Mouse (Mus musculus) liver, embryonic 16.5 days (tissue): ENCODE results near the gene Adamtsl1. TPM values are rescaled to one million over a fixed set of nuclear protein-coding genes. Genes with fewer than 3 reads are reported as not detected.

Experiments
- ATAC-seq: fragments of 200-750 bp; cut with Nextera tagmentation; 2 replicates; pipeline ENCODE4 v1.8.0; 2017; ENCODE audit warnings: low read depth, mild to moderate bottlenecking, moderate number of reproducible peaks, moderate library complexity
- H3K27ac ChIP-seq: fragments of 300-500 bp; sonication (generic); 2 replicates; pipeline ENCODE4 v1.5.1; 2014; ENCODE audit warnings: mild to moderate bottlenecking, low read length
- H3K27me3 ChIP-seq: fragments of 300-500 bp; sonication (generic); 2 replicates; pipeline ENCODE4 v1.6.1; 2014; ENCODE audit warnings: low read depth, low read length, mixed read lengths; ENCODE audit not compliant: control insufficient read depth, insufficient read depth
- H3K36me3 ChIP-seq: fragments of 300-500 bp; sonication (generic); 2 replicates; pipeline ENCODE4 v1.6.1; 2014; ENCODE audit warnings: mild to moderate bottlenecking; ENCODE audit not compliant: control insufficient read depth, insufficient read depth
- H3K4me1 ChIP-seq: fragments of 300-500 bp; sonication (generic); 2 replicates; pipeline ENCODE4 v1.6.1; 2014; ENCODE audit warnings: low read depth, low read length, mixed read lengths; ENCODE audit not compliant: control insufficient read depth
- H3K4me2 ChIP-seq: fragments of 300-500 bp; sonication (generic); 2 replicates; pipeline ENCODE4 v1.6.1; 2014; ENCODE audit warnings: low read depth, low read length, mixed read lengths
- H3K4me3 ChIP-seq: fragments of 300-500 bp; sonication (generic); 2 replicates; pipeline ENCODE4 v1.5.1; 2014; ENCODE audit warnings: low read depth, mild to moderate bottlenecking, low read length
- H3K9ac ChIP-seq: fragments of 300-500 bp; sonication (generic); 2 replicates; pipeline ENCODE4 v1.6.1; 2014; ENCODE audit warnings: low read depth, low read length
- H3K9me3 ChIP-seq: fragments of 300-500 bp; sonication (generic); replicated peaks from 2 replicates; pipeline ENCODE4 v1.6.1; 2016; ENCODE audit warnings: low read length; ENCODE audit not compliant: control insufficient read depth
- WGBS: fragments of 180-500 bp; shearing (Covaris S2); extraction: QIAGEN DNeasy Blood & Tissue Kit; methylation state at CpG from one replicate; pipeline ENCODE4 v1.1.7; 2014; ENCODE audit not compliant: insufficient replicate concordance; 5-methylcytosine and 5-hydroxymethylcytosine counted together
- polyA plus RNA-seq: library from polyadenylated mRNA; unstranded; fragments of >200 nt; fragmentation: Nextera tagmentation; extraction: Ambion mirVana; gene quantifications from 2 replicates; pipeline ENCODE4 v1.2.1, GENCODE M21; 2015

Adamtsl1 gene
- polyA plus RNA-seq, 1 experiment from 2014 or later: 0.67 TPM

- no peaks in the 10 kb centered on the region for H3K36me3 ChIP-seq
- H3K27me3 ChIP-seq: no peaks in the 10 kb centered on the region
- no peak overlapping the region for H3K4me3 ChIP-seq
- 54% methylated on average over 2 of the region's 2 CpGs for WGBS
- H3K9ac ChIP-seq: no peak overlapping the region
- H3K4me2 ChIP-seq: no peak overlapping the region
- H3K9me3 ChIP-seq: no peaks in the 10 kb centered on the region
- no peak overlapping the region for H3K27ac ChIP-seq
- no peak for ATAC-seq
- no peaks in the 10 kb centered on the region for H3K4me1 ChIP-seq
Observed at GRCm38 (mm10) chr4:86203288-86203687, 689.3 kb downstream of the Adamtsl1 start.

- Histone ChIP-seq H3K4me3 (no peak overlapping the region), H3K36me3 (no peaks in the 10 kb centered on the region), H3K27ac (no peak overlapping the region), H3K4me2 (no peak overlapping the region), H3K9ac (no peak overlapping the region), H3K4me1 (no peaks in the 10 kb centered on the region), H3K27me3 (no peaks in the 10 kb centered on the region), H3K9me3 (no peaks in the 10 kb centered on the region)
- 51% methylated on average over 5 of the region's 5 CpGs for WGBS
- no peak for ATAC-seq
Observed at GRCm38 (mm10) chr4:86224875-86225274, 710.9 kb downstream of the Adamtsl1 start.

GRCm38 (mm10) chr4:86227096-86227495 is 713.1 kb downstream of the Adamtsl1 start:
- H3K9me3 ChIP-seq: no peaks in the 10 kb centered on the region
- no peak overlapping the region for H3K27ac ChIP-seq
- no peak for ATAC-seq
- 54% methylated on average over 1 of the region's 1 CpGs for WGBS
- H3K4me3 ChIP-seq: no peak overlapping the region
- no peaks in the 10 kb centered on the region for H3K36me3 ChIP-seq
- no peak overlapping the region for H3K9ac ChIP-seq
- H3K4me2 ChIP-seq: no peak overlapping the region
- no peaks in the 10 kb centered on the region for H3K4me1 ChIP-seq
- H3K27me3 ChIP-seq: no peaks in the 10 kb centered on the region

- no peak for ATAC-seq
- 61% methylated on average over 3 of the region's 3 CpGs for WGBS
- Histone ChIP-seq H3K4me1 (no peaks in the 10 kb centered on the region), H3K27me3 (no peaks in the 10 kb centered on the region), H3K4me2 (no peak overlapping the region), H3K4me3 (no peak overlapping the region), H3K27ac (no peak overlapping the region), H3K9ac (no peak overlapping the region), H3K9me3 (no peaks in the 10 kb centered on the region), H3K36me3 (no peaks in the 10 kb centered on the region)
Observed at GRCm38 (mm10) chr4:86233197-86233596, 719.2 kb downstream of the Adamtsl1 start.

GRCm38 (mm10) chr4:86241854-86242424 is 728.0 kb downstream of the Adamtsl1 start:
- no peak overlapping the region for H3K4me2 ChIP-seq
- no peak overlapping the region for H3K9ac ChIP-seq
- ATAC-seq: no peak

GRCm38 (mm10) chr4:86270085-86270484 is 756.1 kb downstream of the Adamtsl1 start:
- no peaks in the 10 kb centered on the region for H3K36me3 ChIP-seq
- no peak overlapping the region for H3K27ac ChIP-seq
- H3K4me1 ChIP-seq: no peaks in the 10 kb centered on the region
- no peak overlapping the region for H3K4me3 ChIP-seq
- no peaks in the 10 kb centered on the region for H3K27me3 ChIP-seq
- no peak for ATAC-seq
- H3K4me2 ChIP-seq: no peak overlapping the region
- WGBS: 45% methylated on average over 2 of the region's 2 CpGs
- H3K9me3 ChIP-seq: no peaks in the 10 kb centered on the region
- no peak overlapping the region for H3K9ac ChIP-seq

More at GRCm38 (mm10) chr4:86241854-86242424, 728.0 kb downstream of the Adamtsl1 start:
- Histone ChIP-seq H3K27me3 (no peaks in the 10 kb centered on the region), H3K9me3 (no peaks in the 10 kb centered on the region), H3K4me1 (no peaks in the 10 kb centered on the region), H3K36me3 (no peaks in the 10 kb centered on the region), H3K4me3 (no peak overlapping the region), H3K27ac (no peak overlapping the region)
- WGBS: 60% methylated on average over 2 of the region's 2 CpGs

GRCm38 (mm10) chr4:86273703-86274355 is 759.9 kb downstream of the Adamtsl1 start:
- no peaks in the 10 kb centered on the region for H3K9me3 ChIP-seq
- ATAC-seq: no peak
- WGBS: 61% methylated on average over 6 of the region's 6 CpGs

GRCm38 (mm10) chr4:86274663-86275062 is 760.7 kb downstream of the Adamtsl1 start:
- Histone ChIP-seq H3K9me3 (no peaks in the 10 kb centered on the region), H3K4me1 (no peaks in the 10 kb centered on the region), H3K4me2 (no peak overlapping the region), H3K4me3 (no peak overlapping the region), H3K36me3 (no peaks in the 10 kb centered on the region), H3K9ac (no peak overlapping the region), H3K27ac (no peak overlapping the region), H3K27me3 (no peaks in the 10 kb centered on the region)
- no peak for ATAC-seq
- WGBS: 69% methylated on average over 2 of the region's 2 CpGs

More at GRCm38 (mm10) chr4:86273703-86274355, 759.9 kb downstream of the Adamtsl1 start:
- H3K4me2 ChIP-seq: no peak overlapping the region
- no peaks in the 10 kb centered on the region for H3K27me3 ChIP-seq
- H3K36me3 ChIP-seq: no peaks in the 10 kb centered on the region
- no peak overlapping the region for H3K9ac ChIP-seq
- no peak overlapping the region for H3K27ac ChIP-seq
- H3K4me3 ChIP-seq: no peak overlapping the region
- no peaks in the 10 kb centered on the region for H3K4me1 ChIP-seq

- H3K27me3 ChIP-seq: no peaks in the 10 kb centered on the region
- no peaks in the 10 kb centered on the region for H3K9me3 ChIP-seq
- no peak overlapping the region for H3K9ac ChIP-seq
- no peaks in the 10 kb centered on the region for H3K4me1 ChIP-seq
- H3K4me2 ChIP-seq: no peak overlapping the region
- no peak for ATAC-seq
- no peaks in the 10 kb centered on the region for H3K36me3 ChIP-seq
- WGBS: 57% methylated on average over 14 of the region's 14 CpGs
- no peak overlapping the region for H3K27ac ChIP-seq
- H3K4me3 ChIP-seq: no peak overlapping the region
Observed at GRCm38 (mm10) chr4:86276021-86276813, 762.2 kb downstream of the Adamtsl1 start.
